Mouse (Mus musculus) frontal cortex, adult (tissue): ENCODE results near the gene Nlgn2.

Source experiments
- ATAC-seq: cut with Nextera tagmentation; 2 replicates; pipeline ENCODE4 v1.9.2; 2017; ENCODE audit warnings: mild to moderate bottlenecking, moderate library complexity, mixed read lengths; ENCODE audit not compliant: low TSS enrichment

Gene Nlgn2

DNA sequence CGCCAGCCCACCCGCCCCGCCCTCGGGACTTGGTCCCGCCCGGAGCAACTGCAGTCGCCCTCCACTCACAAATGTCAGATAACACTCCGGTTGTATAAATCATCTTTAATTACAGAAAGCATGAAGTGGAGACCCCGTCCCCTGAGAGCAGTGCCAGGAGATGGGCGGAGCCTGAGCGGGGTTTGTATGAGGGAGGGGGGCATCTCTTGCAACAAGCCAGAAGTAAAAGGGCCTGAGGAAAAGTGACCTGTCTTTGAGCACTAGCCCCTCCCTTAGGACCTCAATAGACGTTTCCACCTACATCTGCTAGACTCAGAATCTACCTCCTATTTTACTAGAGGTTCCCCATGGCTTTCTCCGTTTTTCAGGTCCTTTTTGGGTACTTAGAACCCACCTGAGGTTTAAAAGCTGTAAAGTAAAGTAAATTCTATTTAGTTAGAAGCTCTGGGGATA, 41.6 kb downstream of the Nlgn2 start:
- ATAC-seq: no peak

DNA sequence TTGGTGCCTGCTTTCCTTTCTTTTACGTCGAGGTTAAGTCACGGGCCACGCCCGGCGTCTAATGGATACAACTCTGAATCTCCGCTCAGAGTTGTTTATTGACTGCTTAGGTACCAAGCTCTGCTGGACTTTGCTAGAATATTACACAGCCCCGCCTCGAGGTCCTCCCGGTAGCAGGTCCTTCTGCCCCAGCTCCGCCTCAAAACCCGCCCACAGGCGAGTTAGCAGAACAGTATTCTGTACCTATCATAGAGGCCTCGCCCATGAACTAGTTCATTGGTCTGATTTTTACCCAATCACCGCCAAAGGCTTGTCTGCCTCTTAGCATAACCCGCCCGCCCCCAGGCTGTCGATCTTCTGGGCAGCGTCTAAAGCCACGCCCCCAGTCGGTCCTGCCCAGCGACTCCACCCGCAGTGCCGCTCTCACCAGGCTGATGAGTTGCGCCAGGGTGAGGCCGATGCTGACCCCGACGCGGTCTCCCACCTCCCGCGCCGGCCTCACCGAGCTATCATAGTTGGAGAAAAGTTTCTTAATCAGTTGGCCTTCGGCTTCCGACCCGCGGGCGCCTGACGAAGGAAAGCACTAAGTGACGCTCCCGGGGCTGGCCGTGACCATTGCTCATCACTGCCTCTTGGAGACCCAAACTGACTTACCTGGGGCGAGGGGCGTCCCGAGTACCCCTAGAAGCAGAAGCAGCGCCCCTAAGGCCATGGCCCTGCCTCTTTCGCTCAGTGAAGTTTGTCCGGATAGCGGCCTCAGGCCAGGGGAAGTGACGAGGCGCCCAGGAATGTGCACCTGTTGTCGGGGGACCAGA, 42.2 kb downstream of the Nlgn2 start, which contains the start of gene Chrnb1:
Gene Chrnb1, minus strand, starts transcription at position 776 of the 815 bp plus-strand sequence.
- peak; percentile 97 for ATAC-seq

DNA sequence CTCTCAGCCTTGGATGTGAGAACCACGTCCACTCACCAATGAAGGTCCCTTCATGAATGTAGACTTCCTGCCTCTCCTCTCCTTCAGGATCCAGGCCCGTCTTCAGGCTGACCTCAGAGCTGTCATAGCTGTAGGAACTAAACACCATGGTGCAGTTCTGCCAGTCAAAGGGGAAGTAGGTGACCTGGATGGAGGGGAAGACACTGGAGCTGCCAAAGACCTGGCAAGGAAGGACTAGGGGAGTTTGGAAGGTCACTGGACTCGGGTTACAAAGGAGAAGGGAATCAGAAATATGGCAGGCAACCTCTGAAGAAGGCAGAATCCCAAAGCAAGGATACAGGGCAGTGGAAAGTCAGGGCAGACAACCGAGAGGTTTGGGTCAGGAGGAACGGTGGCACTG, 44.2 kb downstream of the Nlgn2 start:
- no peak for ATAC-seq

DNA sequence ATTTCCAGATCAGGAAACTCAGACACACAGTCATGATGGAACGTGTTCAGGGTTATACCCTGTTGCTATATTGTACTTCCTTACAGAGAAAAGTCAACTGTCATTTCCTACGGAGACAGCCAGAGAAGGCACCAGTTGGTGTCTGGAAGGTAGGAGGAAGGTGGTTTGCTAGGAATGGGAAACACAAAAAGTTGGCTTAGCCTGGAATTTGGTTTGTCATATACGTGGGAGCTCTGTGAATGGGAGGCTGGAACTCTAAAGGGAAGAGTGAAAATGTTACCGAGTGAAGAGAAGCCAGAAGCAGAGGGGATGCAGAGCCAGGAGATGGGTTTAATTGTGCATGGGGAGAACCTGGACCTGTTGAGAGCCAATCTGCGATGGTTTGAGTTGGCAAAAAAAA, 46.2 kb downstream of the Nlgn2 start:
- peak; percentile 56 for ATAC-seq

DNA sequence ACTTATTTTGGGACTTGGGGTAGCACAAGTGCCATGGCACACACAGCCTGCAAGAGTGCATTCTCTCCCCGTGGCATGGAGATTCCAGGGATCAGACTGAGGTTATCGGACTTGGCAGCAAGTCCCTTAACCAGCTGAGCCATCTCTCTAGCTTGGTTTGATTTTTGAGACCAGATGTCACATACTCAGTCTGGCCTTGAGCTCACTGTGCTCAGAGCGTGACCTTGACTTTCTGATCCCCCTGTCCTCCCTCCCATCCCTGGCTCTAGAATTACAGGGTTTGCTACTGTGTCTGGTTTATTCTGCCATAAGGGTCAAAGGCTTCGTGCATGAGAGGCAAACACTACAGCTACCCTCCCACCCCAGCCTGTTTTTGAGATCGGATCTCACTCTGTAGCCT, 48.2 kb downstream of the Nlgn2 start:
- ATAC-seq: no peak

DNA sequence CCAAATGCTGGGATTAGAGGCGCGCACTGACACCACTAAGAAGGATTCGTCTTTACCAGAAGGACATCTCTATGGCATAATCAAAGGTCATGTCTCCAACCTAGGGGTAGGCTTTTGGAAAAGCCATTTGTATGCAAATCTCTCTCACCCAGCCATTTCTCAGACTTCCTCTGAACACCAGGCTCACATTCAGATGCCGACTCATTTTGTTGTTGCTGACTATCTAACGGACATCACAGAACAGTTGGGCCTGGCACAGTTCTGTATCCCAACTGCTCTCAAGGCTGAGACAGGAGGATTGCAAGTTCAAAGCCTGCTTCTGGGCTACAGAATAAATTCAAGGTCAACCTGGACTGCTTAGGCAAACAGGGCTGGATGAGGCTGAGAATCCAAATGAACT, 50.3 kb downstream of the Nlgn2 start:
- no peak for ATAC-seq

DNA sequence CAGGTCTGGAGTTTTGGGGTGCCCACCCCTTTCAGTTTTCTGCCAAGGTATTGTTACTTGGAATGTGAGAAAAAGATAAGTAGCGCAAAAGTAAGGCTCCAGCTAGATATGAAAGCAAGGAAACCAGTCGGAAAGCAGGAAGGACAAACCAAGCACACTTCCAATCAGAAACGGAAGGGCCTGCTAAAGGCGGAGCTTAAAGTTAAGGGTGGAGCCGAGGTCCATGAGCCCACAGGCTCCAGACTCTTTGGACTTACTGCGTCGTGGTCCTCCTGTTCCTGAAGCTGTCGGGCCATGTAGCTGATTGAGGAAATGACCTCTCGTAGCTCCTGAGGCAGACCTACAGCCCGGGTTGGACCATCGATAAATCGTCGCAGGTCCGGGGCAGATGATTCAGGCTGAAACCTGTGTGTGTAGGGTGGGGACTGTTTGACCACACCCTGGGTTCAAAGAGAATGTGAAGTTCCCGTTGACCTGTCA, 52.8 kb downstream of the Nlgn2 start:
- no peak for ATAC-seq

DNA sequence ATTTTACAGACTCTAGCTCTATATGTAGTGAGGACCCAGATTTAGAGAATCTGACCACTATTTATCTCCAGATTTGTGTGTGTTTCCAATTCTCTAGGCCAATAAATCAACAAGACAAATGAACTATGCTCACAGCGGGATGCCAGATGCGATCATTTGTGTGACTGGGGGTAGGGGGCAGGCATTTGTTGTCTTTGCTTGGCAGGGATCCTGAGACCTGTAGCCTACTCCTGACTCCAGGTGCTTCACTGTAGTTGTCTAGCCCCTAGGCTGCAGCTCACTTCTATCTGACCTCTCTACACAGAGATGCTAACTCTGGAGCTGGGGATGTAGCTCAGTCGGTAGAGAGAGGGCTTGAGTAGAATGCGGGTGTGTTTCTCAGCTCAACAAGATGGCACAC, 55.8 kb downstream of the Nlgn2 start:
- ATAC-seq: no peak

DNA sequence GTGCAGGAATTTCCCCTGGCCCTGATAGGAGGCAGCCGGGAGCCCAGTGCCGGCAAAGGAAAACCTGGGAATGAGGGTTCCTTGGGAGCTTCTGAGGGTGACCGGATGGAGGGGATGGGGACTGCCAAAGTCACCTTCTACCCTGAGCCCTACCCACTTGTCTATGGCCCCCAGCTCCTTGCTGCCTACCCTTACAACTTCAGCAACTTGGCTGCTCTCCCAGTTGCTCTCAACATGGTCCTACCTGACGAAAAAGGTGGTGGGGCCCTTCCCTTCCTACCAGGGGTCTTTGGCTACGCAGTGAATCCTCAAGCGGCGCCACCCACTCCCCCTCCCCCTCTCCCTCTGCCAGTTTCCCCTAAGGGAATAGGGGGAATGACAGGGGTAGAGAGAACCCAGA, 58.6 kb downstream of the Nlgn2 start:
- ATAC-seq: no peak

DNA sequence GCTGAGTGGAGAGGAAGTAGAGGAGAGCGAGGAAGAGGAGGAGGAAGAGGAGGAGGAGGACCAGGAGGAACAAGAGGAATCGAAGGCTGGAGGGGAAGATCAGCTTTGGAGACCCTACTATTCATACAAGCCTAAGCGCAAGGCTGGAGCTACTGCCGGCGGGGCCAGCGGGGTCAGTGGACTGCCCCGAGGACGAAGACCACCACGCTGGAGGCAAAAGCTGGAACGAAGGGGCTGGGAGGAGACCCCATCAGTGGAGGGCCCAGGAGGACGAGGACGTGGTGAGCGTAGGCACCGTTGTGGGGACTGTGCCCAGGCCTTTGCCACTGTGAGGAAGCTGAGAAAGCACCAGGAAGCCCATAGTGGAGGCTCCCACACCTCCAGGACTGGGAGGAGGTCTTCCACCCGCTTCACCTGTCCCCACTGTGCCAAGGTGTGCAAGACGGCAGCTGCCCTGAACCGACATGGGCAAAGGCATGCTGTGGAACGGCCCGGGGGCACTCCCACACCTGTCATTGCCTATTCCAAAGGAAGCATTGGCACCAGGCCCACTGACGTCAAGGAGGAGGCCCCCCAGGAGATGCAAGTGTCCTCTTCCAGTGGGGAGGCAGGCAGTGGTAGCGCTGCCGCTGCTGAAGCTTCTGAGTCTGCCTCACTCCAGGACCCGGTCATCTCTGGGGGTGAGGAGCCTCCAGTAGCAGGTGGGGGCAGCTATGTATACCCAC, 59.2 kb downstream of the Nlgn2 start:
- no peak for ATAC-seq

DNA sequence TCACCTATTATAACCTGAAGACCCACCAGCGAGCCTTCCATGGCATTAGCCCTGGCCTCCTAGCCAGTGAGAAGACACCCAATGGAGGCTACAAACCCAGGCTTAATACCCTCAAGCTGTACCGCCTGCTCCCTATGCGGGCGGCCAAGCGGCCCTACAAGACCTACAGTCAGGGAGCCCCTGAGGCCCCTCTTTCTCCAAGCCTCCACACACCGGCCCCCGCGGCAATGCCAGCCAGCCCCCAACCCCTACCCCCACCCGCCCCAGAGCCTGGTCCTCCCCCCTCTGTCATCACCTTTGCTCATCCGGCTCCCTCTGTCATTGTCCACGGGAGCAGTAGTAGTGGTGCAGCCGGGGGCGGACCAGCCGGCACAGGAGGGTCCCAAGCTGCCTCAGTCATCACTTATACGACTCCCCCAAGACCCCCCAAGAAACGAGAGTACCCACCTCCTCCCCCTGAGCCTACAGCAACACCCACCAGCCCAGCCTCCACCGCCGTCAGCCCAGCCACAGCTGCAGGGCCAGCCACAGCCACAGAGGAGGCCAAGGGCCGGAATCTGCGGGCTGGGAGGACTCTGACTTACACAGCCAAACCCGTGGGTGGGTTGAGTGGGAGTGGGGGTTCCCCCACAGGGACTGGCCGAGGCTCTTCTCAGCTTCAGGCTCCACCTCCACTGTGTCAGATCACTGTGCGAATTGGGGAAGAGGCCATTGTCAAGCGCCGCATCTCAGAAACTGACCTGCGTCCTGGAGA, 59.9 kb downstream of the Nlgn2 start:
- peak; percentile 22; the same call in 1 of the 2 replicates for ATAC-seq

DNA sequence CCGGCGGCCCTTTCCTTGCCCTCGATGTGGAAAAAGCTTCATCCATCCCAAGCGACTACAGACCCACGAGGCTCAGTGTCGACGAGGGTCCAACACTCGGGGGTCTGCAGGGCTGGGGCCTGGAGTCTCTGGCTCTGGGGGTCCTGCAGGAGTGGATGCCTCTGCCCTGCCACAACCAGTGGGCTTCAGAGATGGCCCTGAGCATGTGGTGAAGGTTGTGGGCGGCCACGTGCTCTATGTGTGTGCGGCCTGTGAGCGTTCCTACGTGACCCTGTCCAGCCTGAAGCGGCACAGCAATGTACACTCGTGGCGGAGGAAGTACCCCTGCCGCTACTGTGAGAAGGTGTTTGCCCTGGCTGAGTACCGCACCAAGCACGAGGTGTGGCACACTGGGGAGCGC, 61.1 kb downstream of the Nlgn2 start:
- no peak for ATAC-seq

DNA sequence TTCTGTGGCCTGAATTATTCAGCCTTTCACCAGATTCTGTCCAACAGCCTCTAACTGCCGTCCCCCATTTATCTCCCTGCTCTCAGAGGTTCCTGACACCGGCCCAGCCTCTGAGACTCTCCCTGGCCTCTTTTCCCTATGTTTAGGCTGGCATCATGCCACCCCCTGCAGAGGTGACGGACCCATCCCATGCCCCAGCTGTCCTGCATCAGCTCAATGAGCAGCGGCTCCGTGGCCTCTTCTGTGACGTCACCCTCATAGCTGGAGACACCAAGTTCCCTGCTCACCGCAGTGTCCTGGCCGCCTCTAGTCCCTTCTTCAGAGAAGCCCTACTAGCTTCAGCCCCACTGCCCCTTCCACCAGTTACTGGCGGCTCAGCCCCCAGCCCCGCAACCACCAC, 61.9 kb downstream of the Nlgn2 start:
- no peak for ATAC-seq

DNA sequence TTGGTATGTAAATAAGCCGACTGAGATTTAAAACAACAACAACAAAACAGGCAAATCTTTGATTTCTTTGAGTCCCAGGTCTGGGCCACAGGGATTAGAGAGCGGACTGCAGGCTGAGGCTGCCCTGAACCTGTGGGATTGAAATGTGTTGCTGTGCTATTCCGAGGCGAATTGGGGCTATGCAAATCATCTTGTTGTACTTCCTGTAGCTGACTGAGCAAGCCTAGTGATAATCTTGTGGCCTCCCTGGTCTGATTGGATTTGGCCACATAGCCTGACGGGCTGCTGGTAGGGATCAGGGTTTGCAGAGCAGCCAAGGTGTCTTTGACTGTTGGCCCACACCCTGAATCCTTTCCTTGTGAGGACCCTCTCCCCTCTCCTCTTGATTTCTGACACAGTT, 62.6 kb downstream of the Nlgn2 start:
- ATAC-seq: no peak
